Mouse (Mus musculus) G1E (cell line): ENCODE measurements at regions not wholly inside any gene's neighbourhood (a gene's known extent, or its start where the extent isn't known, plus 50 kb on each side); places are given as distances from the start of the nearest gene placed in this dataset.

Experiments
- CTCF ChIP-seq: IDR thresholded peaks from 2 replicates; pipeline ENCODE4 v1.5.1; 2012; ENCODE audit warnings: low read depth, low read length, inconsistent platforms, mixed read lengths
- GATA1 ChIP-seq: IDR thresholded peaks from 2 replicates; pipeline ENCODE4 v1.6.1; 2012; ENCODE audit warnings: borderline replicate concordance, low read length, inconsistent platforms, mixed read lengths

- TF ChIP-seq CTCF (no peak), GATA1 (no peak)
These were observed 140.6 kb downstream of the Sp3 start for GRCm38 (mm10) chr2:72839673-72840072.
